Mouse (Mus musculus): Measurements from ENCODE around the gene Gnpat. TPM values are rescaled to one million over a fixed set of nuclear protein-coding genes. Genes with fewer than 3 reads are reported as not detected.

Gnpat gene
- polyA plus RNA-seq, 1 experiment = 87.9 TPM

DNA sequence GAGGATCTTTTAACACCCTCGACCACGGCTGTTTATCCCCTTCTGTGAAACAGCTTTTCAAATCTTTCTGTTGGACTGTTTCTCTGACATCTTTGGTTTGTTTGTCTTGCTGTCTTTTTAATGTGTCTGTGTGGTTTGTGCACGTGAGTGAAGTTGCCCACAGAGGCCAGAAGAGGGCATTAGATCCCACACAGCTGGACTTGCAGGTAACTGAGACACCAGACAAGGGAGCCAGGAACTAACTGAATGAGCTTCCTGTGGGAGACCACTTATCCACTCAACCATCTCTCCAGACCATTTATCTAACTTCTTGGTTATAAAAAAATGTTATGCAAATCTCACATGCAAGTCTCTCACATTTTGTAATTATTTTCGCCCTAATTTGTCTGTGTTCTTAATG is 67.8 kb downstream of the Gnpat start:
- no peak for TF ChIP-seq POLR2A (IDR thresholded peaks at IDR 0.05; ENCODE audit: extremely low read depth, insufficient read depth, low read length)
- no peak for TF ChIP-seq CTCF (IDR thresholded peaks at IDR 0.05; ENCODE audit: extremely low read depth, insufficient read depth, low read length)
- H3K4me1 ChIP-seq (ENCODE audit: control insufficient read depth, insufficient read depth, low read length) = peaks cover 20% of the 10 kb centered on the region
- H3K4me3 ChIP-seq (ENCODE audit: insufficient read depth, low read length) = no peak overlapping the region
- no peak overlapping the region for H3K27ac ChIP-seq (ENCODE audit: insufficient read depth, low read length)

DNA sequence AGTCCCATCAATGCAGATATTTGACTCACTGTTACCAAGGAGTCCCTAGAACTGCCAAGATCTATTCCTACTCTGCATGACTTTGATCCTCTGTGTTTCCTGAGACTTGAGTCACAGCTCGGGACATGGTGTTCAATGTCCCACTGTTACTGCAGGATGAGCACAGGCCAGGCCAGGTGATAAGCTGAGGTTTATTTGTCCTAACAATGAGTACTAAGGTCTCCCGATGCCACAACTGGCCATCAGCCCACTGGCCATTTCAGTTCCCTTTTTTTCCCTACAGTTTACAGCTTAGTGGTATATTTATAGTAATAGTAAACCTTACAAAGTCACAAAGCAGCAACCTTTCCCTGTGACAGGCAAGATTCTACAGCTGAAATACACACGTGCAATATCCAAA is 69.6 kb downstream of the Gnpat start:
- no peak overlapping the region for H3K27ac ChIP-seq (ENCODE audit: insufficient read depth, low read length)
- no peak for TF ChIP-seq CTCF (IDR thresholded peaks at IDR 0.05; ENCODE audit: extremely low read depth, insufficient read depth, low read length)
- TF ChIP-seq POLR2A (IDR thresholded peaks at IDR 0.05; ENCODE audit: extremely low read depth, insufficient read depth, low read length) = no peak

DNA sequence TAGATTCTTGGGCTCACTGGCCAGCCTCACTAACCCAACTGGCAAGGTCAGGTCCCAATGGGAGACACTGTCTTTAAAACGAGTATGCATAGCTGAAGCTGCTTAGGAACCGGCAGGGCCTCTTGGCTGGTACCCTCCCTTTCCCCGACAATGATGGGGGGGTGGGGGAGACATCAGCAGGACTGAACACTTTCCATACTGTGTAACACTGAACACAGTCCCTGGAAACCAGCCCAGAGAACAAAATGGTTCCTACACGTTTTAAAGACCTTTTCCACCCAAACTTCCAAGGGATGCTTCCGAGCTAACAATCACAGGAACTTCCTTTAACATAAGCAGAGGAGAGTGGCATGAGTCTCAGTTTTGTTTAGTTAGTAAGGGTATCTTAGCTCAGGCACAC is 72.3 kb downstream of the Gnpat start:
- TF ChIP-seq CTCF (IDR thresholded peaks at IDR 0.05; ENCODE audit: extremely low read depth, insufficient read depth, low read length) (no peak), POLR2A (IDR thresholded peaks at IDR 0.05; ENCODE audit: extremely low read depth, insufficient read depth, low read length) (no peak)
- H3K4me3 ChIP-seq (ENCODE audit: insufficient read depth, low read length) = no peak overlapping the region

More for the DNA sequence above, 69.6 kb downstream of the Gnpat start:
- Histone ChIP-seq H3K4me3 (ENCODE audit: insufficient read depth, low read length) (no peak overlapping the region), H3K4me1 (ENCODE audit: control insufficient read depth, insufficient read depth, low read length) (peaks cover 13% of the 10 kb centered on the region)

DNA sequence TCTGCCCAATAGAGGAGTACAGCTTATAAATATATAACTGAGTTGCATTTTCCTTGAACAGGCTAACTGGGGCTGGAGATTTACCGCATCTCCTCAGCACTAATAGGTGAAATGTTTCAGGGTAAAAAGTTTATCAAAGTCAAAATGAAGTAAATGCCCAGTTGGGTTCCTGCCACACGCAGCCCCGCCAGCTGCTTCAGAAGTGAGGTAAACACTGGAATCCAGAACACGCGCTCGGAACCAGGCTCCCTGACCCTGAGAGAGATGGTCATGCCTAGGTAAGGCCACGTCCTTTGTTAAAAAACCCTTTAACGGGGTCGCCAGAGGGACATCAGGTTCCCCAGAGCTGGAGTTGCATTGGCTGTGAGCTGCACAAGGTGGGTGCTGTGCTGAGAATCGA is 73.9 kb downstream of the Gnpat start:
- TF ChIP-seq POLR2A (IDR thresholded peaks at IDR 0.05; ENCODE audit: extremely low read depth, insufficient read depth, low read length) (no peak), CTCF (IDR thresholded peaks at IDR 0.05; ENCODE audit: extremely low read depth, insufficient read depth, low read length) (no peak)
- H3K4me3 ChIP-seq (ENCODE audit: insufficient read depth, low read length) = no peak overlapping the region
- no peak overlapping the region for H3K27ac ChIP-seq (ENCODE audit: insufficient read depth, low read length)
- H3K4me1 ChIP-seq (ENCODE audit: control insufficient read depth, insufficient read depth, low read length) = peaks cover 1% of the 10 kb centered on the region; the same call in 1 of the 2 replicates

More for the DNA sequence above, 72.3 kb downstream of the Gnpat start:
- H3K27ac ChIP-seq (ENCODE audit: insufficient read depth, low read length) = no peak overlapping the region
- peaks cover 5% of the 10 kb centered on the region for H3K4me1 ChIP-seq (ENCODE audit: control insufficient read depth, insufficient read depth, low read length)

DNA sequence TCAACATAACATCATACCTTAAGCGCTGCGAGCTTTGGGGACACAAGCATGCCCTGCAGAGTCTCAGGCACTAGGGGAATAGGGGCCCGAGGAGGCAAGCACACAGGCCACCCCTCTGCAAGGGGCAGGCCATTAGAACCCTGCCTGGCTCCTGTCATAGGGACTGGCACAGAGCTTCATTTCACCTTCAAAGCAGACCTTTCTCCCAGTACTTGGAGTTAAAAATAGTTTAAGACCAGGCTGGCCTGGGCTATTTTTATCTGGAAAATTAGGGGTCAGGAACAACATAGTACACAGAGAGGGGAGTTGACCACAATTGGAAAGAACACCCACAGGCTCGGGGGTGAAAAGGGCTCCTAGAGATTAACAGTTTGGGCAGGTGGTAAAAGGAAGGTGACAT is 74.5 kb downstream of the Gnpat start:
- no peak overlapping the region for H3K27ac ChIP-seq (ENCODE audit: insufficient read depth, low read length)
- peaks cover 2% of the 10 kb centered on the region; the same call in 1 of the 2 replicates for H3K4me1 ChIP-seq (ENCODE audit: control insufficient read depth, insufficient read depth, low read length)
- TF ChIP-seq CTCF (IDR thresholded peaks at IDR 0.05; ENCODE audit: extremely low read depth, insufficient read depth, low read length) = no peak
- TF ChIP-seq POLR2A (IDR thresholded peaks at IDR 0.05; ENCODE audit: extremely low read depth, insufficient read depth, low read length) = no peak
- H3K4me3 ChIP-seq (ENCODE audit: insufficient read depth, low read length) = no peak overlapping the region

Other genes starting within 250 kb of the Gnpat start
- gene 2310022B05Rik, start 199.7 kb upstream of the Gnpat start, polyA plus RNA-seq (2012; rRNA removed) = 61.1 and 64.2 TPM in 2 replicates
- 41.3 and 42.6 TPM in 2 replicates for gene Ttc13, start 141.1 kb upstream of the Gnpat start, polyA plus RNA-seq (2012; rRNA removed)
- 18.5 and 21.1 TPM in 2 replicates for gene Arv1, start 140.9 kb upstream of the Gnpat start, polyA plus RNA-seq (2012; rRNA removed)
- 1.1 and 1.7 TPM in 2 replicates for gene Fam89a, start 111.2 kb upstream of the Gnpat start, polyA plus RNA-seq (2012; rRNA removed)
- gene Trim67, start 69.9 kb upstream of the Gnpat start, polyA plus RNA-seq (2012; rRNA removed) = 1.3 and 1.4 TPM in 2 replicates
- 16.7 and 17.1 TPM in 2 replicates for gene 2810004N23Rik, start 87 bp downstream of the Gnpat start, polyA plus RNA-seq (2012; rRNA removed)
- gene Exoc8, start 34.7 kb downstream of the Gnpat start, polyA plus RNA-seq (2012; rRNA removed) = 14.6 and 16.3 TPM in 2 replicates
- gene Sprtn, start 34.9 kb downstream of the Gnpat start, polyA plus RNA-seq (2012; rRNA removed) = 16.3 and 17.3 TPM in 2 replicates
- gene Egln1, start 86.3 kb downstream of the Gnpat start, polyA plus RNA-seq (2012; rRNA removed) = 59.4 and 62.0 TPM in 2 replicates
- gene Tsnax, start 150.0 kb downstream of the Gnpat start, polyA plus RNA-seq (2012; rRNA removed) = 220 and 231 TPM in 2 replicates
- 0.65 and 1.0 TPM in 2 replicates for gene Disc1, start 191.2 kb downstream of the Gnpat start, polyA plus RNA-seq (2012; rRNA removed)

All from cortical plate, adult 2 months (tissue).